Mouse (Mus musculus) gastrocnemius, postnatal 10 days (tissue): ENCODE data around the gene Dgat2. TPM values are rescaled to one million over a fixed set of nuclear protein-coding genes. Genes with fewer than 3 reads are reported as not detected.

Source experiments
- DNase-seq: peaks from one replicate; pipeline ENCODE4 v3.0.0; 2021; ENCODE audit warnings: mixed read lengths
- total RNA-seq, 2 experiments: library from RNA; stranded (reverse); gene quantifications; 2 replicates each; pipeline ENCODE4 v1.2.3; 2021

Gene Dgat2
- total RNA-seq, 2 experiments from 2014 or later = 11.4 to 15.6 TPM

DNA sequence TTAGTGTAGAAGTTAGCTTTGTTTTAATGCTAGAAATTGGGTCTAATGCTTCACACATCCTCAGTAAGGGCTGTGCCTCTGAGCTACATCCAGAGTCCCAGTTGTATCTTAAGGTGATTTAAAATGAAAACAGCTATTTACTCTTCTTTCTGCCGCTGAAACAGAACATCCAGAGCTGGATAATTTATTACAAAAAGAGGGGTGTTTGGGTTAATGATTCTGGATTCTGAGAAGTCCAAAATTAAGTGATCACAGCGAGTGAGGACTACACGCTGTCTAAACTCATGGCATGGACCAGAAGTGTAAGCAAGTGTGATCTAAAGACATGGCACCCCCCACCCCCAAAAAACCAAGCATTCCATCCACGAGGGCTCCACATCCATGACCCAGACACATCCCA is 11.4 kb upstream of the Dgat2 start:
- no peak for DNase-seq

DNA sequence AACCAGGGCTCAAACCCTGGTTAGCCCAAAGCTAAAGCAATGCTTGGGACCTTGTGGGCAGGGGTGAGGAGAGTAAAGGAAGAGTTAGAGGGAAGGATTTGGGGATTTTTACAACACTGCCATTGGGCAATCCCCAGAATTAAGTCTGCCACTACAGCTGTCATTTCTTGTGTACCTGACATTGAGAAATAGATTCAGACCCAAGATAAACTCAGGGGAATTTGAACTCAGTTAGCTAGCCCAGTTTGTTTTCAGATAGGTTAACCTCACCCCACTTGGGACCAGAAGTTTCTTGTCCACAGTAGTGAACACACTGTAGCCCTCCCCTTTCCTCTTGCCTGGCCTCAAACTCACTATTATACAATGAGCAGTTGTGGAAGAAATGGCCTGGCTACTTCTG is 8.9 kb upstream of the Dgat2 start:
- no peak for DNase-seq

DNA sequence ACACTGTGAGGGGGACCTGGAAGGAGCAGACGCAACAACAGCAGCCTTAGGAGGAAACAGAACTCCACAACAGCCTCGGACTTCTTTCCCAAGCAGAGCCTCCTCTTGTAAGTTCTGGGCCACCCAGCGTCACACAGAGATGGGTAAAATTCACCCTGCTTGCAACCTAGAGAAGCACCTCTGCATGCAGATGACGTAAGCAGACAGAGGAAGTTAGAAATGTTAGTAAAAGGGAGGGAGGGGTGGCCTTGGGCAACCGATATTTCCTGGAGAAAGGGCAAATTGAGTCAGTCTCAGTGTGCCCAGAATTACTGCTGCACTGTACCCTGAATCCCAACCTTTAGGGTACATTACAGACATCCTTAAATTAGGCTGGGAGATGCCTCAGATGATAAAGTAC is 7.4 kb upstream of the Dgat2 start:
- no peak for DNase-seq

DNA sequence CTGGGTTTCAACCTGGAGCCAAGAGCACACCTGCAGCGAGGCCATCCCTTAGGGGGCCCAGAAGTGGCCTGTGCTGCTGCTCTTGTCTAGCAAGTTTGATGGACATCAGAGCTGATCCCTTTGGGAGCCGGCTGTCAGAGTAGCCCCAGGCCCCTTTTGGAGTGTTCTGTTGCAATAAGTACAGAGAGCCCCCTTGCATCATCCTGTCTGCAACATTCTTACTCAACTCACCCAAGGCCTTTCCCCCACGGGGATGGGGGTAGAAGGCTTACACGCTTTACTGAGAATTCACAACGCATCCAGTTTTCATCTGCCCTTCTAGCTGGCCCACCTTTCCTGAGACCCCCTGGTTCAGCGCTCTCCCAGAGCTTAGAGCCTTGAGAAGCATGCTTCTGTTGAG is 6.1 kb upstream of the Dgat2 start:
- no peak for DNase-seq

DNA sequence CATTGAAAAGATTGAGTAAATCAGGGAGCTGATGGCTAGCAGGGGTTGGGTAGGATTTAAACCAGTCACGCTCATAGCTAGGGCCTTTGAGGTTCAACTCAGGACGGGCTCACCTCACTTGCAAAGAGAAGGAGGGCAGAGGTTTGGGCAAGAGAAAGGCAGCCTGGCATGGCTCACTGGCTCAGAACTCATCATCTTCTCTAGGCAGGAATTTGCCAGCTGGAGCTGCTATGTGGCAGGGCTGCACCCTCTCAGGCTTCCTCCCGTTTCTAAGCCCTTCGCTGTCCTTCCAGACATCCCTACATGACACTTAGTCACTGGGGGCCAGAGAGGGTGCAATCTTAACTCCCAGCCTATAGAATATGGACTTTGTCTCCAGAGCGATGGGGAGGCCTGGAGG is 4.9 kb upstream of the Dgat2 start:
- no peak for DNase-seq

DNA sequence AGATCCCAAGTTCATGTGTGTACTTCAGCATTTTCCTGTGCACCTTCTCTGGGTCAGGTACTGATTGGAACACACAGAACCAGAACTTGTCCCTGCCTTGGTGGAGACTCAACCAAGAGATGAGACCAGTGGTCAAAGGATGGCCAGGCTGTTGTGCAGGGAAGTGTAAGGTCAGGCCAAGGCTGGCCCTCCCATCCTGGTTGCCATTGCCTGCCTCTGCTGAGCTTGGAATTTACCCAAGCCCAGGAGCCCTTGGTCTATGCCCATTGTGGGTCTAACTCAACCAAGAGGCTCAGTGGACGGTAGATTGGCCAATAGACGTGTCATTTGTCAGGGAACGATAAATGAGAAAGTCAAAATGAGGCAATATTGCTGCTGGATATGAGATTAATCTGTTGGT is 2.9 kb upstream of the Dgat2 start:
- DNase-seq = no peak

DNA sequence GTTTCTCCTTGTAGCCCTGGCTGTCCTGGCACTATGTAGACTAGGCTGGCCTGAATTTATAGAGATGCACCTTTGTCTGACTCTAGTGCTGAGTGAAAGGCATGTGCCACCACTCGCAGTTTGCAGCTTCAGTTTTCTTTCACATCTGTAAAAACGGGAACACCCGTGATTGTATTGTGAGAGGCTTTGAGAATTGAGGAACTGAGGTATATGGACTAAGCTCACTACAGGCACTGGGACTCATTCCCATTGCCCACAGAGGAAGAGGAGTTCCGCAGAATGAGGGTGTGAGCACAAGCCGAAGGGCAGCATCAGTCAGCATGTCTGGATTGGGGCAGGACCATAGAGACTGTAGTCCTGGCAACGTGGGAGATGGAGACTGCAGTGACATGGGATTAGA is 1.2 kb upstream of the Dgat2 start:
- DNase-seq = no peak

DNA sequence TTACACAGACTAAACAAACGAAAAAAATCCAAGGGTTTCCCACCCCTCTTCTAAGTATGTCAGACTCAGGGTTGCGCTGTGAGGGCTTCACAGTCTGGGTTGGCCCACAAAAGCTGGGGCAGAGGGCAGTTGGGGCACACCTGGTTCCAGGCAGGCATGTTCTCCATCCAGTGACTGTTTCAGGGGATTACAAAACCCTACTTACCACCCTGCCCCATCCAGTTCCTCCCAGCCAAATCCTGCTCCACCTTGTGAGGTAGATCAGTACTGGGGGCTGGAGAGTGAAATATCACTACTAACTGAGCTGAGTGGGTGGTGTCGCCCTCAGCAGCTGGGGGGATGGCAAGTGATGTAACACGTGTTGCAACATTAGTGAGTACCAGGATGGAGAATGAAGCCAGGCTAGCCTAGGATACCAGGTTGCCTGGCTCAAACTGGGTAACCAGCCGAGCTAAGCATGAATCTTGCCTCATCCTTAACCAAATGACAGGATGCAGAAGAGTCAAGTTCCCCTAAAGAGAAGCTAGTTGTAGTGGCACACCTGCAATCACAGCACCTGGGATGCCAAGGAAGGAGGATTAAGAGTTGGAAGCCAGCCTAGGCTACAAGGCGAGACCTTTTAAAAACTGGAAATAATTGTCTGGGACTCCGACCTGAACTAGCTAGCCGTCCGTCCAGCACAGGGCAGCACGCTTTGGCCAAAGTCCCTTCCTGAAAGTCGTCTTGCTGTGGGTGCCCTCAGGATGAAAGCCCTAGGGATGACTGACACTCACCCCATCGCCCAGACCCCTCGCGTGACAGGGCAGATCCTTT is 694 bp downstream of the Dgat2 start:
- no peak for DNase-seq

DNA sequence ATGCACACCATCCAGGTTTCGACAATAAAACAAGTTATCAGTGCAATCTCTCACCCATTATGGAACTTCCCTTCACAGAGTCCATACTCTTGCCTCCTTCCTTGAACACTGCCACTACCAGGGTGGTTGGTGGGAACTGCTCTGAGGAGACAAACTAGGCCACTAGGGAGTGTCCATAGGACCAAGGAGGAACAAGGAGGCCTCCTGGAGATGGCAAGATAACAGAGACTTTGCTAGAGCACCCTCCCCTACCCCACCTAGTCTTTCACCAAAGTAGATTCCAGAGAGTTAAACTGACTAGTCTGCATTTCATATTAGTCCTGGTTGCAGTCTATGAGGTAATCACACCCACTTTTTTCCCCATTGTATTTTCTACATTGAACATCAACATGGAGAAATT is 2.4 kb downstream of the Dgat2 start:
- no peak for DNase-seq

DNA sequence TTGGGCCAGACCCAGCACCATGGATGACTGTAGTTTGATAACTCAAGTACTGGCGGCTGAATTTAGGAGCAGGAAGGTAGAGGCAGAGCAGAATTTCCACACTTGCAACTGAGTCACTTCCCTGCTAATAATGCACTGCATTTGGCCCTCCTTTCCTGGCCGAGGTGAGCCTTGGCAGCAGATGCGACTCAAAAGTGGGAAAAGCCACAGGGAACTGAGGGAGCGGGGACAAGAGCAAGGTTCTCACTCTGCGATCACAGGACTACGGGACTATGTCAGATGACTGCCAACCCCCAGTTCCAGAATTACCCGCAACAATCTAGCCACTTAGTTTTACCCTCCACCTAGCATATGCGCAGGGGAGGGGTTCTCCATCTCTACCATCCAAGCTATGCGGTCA is 3.2 kb downstream of the Dgat2 start:
- DNase-seq = no peak

DNA sequence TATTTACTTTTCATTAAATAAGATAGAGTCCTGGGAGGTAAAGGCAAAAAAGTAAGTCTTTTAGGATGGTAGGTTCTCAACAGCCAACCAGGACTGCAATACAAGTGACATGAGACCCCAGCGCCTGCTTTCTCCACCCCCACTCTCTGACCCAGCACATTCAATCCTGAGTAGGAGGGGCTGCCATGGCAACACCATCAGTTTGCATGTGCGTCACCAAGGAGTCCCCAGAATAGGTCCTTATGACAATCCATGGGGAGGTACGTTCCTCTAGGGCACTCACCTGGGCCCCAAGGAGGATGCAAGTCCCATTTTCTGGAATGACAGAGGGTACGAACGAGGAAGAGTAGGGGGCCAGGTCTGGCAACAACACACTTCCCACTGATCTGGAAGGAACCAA is 5.1 kb downstream of the Dgat2 start:
- no peak for DNase-seq

DNA sequence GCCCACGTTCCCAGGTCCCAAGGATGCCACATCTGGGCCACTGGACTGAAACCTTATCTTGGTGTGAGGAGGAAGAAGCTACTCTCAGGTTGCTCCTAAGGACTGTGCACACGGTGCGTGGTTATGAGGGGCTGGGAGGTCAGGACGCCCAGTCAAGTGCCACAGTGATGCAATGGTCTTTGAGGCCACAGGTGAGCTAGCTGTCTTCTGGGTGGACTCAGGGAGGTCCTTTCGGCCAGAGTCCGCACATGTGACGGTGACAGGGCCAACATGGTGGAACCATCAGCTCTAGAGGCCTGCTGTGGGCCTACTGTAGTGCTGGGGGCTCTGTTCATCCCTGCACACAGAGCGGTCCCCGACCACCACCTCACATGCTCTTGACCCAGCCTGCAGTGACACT is 6.9 kb downstream of the Dgat2 start:
- DNase-seq = no peak

DNA sequence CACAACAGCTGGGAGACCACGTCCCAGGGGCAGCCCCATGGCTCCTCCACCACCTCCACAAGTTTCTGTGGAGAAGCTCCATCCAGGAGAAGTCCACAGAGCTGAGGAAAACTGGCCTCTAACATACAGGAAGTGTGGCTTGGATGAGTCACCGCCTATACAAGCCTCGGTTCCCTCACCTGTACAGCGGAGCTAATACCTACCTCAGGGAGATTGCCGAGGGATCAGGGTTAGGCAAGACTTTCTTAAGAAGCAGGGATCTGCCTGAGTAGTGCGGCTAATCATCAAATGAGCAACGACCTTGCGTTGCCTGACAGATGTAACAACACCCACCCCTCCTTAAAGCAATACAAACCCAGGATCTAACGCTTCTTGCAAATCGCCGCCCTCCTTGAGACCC is 7.4 kb downstream of the Dgat2 start:
- no peak for DNase-seq

DNA sequence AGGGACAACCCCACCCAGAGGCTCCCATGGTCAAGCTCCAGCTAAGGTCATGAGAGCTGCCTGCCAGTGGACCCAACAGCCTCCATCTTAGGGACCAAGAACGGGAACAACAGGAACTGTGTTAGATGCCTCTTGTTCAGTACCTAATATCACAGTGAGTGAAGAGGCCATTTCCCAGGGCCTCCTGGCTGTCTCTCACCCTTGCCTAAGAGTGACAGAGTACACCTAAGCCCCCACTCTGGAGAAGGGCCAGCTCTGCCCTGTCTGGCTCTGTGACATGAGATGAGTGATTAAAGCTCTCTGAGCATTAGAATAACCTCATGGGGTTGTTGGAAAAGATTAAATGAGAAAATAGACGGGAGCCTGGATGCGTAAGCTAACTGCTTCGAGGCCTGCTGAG is 8.5 kb downstream of the Dgat2 start:
- no peak for DNase-seq

DNA sequence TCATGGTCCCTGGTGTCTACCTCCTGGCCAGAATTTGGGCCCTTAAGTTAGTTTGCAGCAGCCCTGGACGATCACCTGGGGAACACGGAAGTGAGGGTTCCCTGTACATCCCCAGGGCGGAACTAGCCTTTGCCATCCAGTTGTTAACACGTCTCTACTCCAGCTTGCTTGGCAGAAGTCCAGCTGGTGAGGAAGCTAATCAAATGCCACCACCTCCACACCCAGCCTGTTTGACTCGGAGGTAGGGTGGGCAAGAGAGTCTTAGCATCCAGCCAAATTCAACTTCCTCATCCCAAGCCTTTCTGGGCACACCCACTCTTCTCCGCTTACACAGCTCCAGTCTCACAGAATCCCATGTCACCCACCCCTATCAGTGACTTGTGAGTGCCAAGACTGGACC is 9.6 kb downstream of the Dgat2 start:
- no peak for DNase-seq

DNA sequence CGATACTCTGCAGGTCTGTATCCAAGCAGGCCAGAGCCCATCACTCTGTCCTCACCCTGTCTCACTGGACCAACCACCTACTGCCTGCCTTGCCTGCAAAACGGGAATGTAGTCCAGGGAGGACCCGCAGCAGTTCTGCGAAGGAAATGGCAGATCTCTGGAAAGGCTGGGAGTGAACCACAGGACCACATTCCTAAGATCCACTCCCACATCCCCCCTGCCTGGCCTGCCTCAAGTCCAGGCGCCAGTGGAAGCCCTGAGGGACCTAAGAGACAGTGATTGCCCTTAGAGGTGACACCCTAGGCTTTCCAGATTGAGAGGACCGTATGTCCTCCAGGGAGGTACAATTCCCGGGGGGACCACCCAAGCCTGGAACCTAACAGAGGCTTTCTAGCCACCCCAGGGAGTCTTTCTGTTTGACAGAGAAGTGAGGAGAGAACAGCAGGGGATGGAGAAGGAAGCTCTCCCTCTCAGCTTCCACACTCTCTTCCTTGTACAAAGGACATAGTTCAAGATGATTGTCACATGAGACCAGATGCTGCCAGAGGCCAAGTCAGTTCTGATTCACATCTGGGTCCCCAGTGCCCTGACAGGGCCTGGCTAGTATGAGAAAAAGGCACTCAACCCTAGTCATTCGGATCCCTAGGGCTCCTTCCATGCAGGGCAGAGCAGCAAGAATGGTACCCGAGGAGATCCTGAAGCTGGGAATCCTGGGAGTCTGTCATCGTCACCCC is 10.6 kb downstream of the Dgat2 start:
- no peak for DNase-seq

DNA sequence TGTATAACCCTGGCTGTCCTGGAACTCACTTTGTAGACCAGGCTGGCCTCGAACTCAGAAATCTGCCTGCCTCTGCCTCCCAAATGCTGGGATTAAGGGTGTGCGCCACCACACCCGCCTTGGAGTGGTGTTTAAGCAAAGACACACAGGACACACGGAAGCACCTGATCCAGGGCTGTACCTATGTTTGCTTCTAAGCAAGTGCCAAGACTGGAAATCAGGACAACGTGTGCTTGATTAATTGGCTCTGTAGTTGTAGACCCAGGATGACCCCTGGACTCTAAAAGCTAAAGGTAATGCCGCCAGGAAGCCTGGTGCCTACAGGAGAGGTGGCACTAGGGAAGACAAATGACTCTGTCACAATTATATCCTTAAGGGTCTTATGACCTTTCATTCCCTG is 12.0 kb downstream of the Dgat2 start:
- DNase-seq = no peak

DNA sequence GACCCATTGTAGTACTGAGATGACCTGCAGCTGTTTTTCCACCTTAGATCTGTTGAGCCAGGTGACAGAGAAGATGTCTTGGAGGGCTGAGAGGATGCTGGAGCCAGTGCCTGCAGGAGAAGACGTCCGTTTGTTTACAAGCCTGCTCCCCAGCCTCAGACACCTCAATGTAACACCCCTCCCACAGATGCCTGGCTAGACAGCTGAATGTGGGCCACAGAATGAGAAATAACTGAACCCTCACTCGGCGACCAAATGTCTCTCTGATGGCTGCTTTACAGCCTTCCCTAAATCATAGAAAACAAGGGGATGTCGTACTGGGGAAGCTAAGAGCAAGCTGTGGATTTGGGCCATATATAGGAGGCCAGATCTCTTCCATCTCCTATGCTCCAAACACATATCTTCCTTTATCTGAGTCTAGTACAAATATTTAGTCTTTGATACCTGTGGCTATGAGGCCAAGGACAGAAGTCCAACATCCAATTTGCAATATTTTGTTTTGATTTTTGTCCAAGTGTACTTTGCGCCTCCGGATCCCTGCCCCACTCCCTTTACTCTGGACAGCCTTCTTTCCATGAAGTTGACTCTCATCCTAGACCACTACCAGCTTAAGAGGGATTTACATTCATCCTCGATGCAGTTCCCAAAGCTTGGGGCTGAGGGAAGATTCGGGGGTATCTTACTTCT is 12.7 kb downstream of the Dgat2 start:
- no peak for DNase-seq

DNA sequence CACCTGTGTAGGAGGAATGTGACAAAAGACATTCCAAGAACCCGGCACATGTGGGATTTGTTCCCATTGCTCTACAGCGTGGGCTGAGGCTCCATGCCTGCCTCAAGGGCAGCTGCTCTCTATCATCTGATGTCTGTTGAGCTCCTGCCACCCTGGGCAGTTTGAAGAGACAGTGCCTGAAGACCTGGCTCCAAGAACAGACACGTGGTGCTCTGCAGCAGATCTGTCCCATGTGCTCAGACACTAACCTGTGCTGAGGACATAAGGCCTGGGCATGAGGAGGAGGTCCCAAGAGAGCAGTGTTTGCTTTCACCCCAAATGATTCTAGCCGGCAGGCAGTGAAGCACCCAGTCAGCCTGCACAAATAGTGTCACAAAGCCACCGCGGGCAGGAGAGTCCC is 13.8 kb downstream of the Dgat2 start:
- no peak for DNase-seq

DNA sequence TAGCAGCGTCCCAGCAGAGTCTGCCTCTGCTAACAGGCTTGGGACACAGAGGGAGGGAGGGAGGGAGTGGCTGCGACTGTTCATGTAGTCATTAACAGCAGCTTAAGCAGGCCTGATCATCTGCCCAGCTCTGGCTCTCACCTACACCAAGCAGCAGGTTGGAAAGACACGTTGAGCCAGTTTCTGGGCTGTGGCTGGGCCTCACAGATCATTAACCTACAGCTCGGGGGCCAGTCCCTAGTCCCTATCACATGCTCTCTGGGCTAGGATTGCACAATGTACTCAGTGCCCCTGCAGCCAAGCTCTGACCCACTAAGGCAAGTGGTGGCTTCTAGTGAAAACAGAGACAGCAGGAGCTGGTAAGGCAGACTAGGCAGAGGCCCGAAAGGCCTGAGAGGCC is 14.6 kb downstream of the Dgat2 start:
- no peak for DNase-seq

DNA sequence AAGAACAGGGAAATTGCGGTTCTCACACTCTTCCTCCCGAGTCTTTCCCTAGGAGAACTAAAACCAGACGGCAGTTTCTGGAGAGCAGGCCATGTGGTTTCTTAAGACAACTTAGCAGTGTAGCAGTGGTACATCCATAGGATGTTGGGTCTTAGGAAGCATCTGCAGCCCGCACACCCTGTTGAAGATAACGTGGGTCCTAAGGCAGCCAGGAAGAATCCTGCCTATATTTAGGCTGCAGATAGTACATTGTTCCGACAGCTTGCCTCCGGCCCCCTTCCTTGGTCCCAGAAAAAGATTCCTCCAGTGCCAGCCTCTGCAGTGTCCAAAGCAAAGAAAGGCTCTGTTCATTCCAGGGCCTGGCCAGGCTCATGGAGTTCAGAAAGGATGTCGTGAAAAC is 16.4 kb downstream of the Dgat2 start:
- DNase-seq = no peak

DNA sequence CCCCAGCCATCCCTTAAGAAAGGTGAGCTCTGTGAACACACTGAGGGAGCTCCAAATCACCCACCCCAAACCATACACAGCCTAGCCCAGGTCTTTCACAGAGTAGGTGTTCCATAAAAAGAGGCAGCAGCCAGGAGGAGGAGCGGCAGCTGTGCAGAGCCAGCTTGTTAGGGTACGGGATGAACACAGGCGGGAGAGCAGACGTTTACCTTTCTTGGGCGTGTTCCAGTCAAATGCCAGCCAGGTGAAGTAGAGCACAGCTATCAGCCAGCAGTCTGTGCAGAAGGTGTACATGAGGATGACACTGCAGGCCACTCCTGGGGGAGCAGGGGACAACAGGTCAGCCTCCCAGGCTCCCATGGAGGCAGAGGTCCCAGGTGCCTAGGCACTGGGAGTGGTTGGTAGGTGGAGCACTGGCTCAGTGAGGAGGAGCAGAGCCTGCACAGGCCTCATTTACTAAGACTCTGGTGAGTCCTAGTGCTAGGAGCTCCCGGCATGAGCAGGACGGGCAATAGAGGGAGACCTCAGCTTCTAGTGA is 17.6 kb downstream of the Dgat2 start:
- DNase-seq = no peak

DNA sequence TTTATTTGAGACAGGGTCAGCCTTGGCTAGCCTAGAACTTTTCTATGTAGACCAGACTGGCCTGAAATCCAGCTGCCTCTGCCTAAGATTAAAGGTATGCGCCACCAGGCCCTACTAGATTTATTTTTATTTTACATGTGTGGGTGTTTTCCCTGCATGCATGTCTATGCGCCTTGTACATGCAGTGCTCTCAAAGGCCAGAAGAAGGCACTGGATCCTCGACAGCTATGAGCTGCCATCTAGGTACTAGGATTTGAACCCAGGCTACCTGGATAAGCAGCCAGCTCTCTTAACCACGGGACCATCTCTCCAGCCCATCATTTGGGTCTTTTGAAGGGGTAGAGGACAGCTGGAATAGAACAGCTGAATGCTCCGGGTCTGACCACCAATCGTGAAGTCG is 20.1 kb downstream of the Dgat2 start:
- no peak for DNase-seq
